Mouse (Mus musculus): ENCODE results near the gene Rab3d. TPM values are rescaled to one million over a fixed set of nuclear protein-coding genes. Genes with fewer than 3 reads are reported as not detected.

Rab3d gene
- polyA plus RNA-seq, 1 experiment from 2014 or later: 14.2 TPM

DNA sequence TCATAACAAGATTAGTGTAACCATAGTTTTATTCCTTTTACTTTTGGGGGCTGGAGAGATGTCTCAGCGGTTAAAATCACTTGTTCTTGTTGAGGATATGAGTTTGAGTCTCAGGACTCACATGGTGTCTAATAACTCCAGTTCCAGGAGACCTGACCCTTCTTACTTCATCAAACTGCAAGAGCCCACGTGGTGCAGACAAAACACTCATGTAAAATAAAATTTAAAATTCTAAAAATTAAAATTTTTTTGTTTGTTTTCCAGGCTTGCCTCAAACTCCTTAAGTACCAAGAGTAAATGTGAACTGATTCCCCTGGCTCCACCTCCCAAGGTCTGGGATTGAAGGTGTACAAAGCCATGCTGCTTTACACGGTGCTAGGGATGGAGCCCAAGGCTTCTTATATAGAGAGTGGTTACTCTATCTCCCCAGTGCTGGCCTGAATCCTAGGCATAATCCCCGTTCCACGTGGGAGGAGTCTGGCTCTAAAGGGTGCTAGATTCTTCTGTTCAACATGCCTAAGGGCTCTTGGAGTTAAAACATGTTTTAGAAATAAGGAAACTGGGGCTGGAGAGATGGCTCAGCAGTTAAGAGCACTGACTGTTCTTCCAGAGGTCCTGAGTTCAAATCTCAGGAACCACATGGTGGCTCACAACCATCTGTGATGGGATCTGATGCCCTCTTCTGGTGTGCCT lies 846 bp upstream of the Rab3d start:
- Histone ChIP-seq H3K27me3 (ENCODE audit: insufficient read depth, low read length) (no peaks in the 10 kb centered on the region), H3K9me3 (ENCODE audit: low read length) (no peaks in the 10 kb centered on the region), H3K36me3 (ENCODE audit: insufficient read depth, low read length) (no peaks in the 10 kb centered on the region), H3K4me3 (ENCODE audit: low read length) (peak overlapping the region; percentile 50; the same call in 1 of the 2 replicates), H3K27ac (ENCODE audit: low read length) (no peak overlapping the region), H3K4me1 (ENCODE audit: insufficient read depth, low read length) (peaks cover 19% of the 10 kb centered on the region), H3K4me2 (replicated peaks; ENCODE audit: low read depth, low read length) (peak overlapping the region; percentile 66), H3K9ac (replicated peaks; ENCODE audit: low read length) (no peak overlapping the region)
- no peak for ATAC-seq (ENCODE audit: low FRiP score, low TSS enrichment)
- WGBS: 22% methylated on average over 5 of the region's 5 CpGs

- Histone ChIP-seq H3K4me2 (replicated peaks; ENCODE audit: low read depth, low read length) (peak overlapping the region; percentile 66), H3K27ac (ENCODE audit: low read length) (no peak overlapping the region), H3K27me3 (ENCODE audit: insufficient read depth, low read length) (no peaks in the 10 kb centered on the region), H3K9me3 (ENCODE audit: low read length) (no peaks in the 10 kb centered on the region), H3K9ac (replicated peaks; ENCODE audit: low read length) (peak overlapping the region; percentile 49), H3K4me1 (ENCODE audit: insufficient read depth, low read length) (peaks cover 12% of the 10 kb centered on the region; the same call in 1 of the 2 replicates), H3K4me3 (ENCODE audit: low read length) (peak overlapping the region; percentile 50), H3K36me3 (ENCODE audit: insufficient read depth, low read length) (no peaks in the 10 kb centered on the region)
- no peak; the same call in none of the 2 replicates for ATAC-seq (ENCODE audit: low FRiP score, low TSS enrichment)
- 2% methylated on average over 32 of the region's 35 CpGs for WGBS
These were observed 428 bp downstream of the Rab3d start for GRCm38 (mm10) chr9:21917493-21918034.

- Histone ChIP-seq H3K4me2 (replicated peaks; ENCODE audit: low read depth, low read length) (peak overlapping the region; percentile 66), H3K4me3 (ENCODE audit: low read length) (peak overlapping the region; percentile 50), H3K9me3 (ENCODE audit: low read length) (no peaks in the 10 kb centered on the region), H3K27me3 (ENCODE audit: insufficient read depth, low read length) (no peaks in the 10 kb centered on the region), H3K9ac (replicated peaks; ENCODE audit: low read length) (peak overlapping the region; percentile 49), H3K36me3 (ENCODE audit: insufficient read depth, low read length) (no peaks in the 10 kb centered on the region), H3K4me1 (ENCODE audit: insufficient read depth, low read length) (peaks cover 12% of the 10 kb centered on the region; the same call in 1 of the 2 replicates), H3K27ac (ENCODE audit: low read length) (no peak overlapping the region)
- no peak for ATAC-seq (ENCODE audit: low FRiP score, low TSS enrichment)
- WGBS: 63% methylated on average over 3 of the region's 3 CpGs
These were observed 1.0 kb downstream of the Rab3d start for GRCm38 (mm10) chr9:21916851-21917492.

DNA sequence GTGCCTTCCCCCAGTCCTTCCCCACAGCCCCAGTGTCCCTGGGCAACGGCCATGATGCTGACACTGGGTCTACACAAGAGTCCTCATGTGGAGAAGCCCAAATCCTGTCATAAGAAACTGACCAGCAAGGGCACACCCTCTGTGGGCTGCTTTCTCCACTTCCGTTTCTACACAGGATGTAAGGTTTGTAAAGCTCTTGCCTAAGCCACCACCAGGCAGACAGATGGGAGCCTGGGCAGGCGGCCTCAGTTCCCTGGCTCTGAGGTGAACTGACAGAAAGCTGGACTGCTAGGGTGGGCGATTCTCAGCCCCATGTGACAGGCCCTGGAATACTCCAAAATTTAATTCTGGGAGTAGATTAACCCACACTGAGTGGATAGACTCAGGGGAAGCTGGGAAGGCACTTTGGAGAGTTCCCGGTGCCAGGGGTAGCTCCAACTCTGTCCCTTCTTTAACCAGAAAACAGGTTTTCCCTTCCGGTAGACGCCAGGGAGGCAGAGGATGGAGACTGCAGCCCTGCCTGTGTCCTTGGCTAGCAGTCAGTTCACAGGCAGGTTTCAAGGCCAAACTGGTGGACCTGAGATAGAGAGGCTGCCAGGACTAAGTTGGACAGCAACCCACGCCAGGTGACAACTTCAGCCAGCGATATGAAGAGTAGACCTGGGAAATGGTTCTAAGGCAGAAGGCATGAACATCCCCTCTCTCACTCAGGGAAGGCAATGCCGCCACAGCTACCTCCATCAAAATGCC lies 8.3 kb downstream of the Rab3d start:
- Histone ChIP-seq H3K27ac (ENCODE audit: low read length) (no peak overlapping the region), H3K36me3 (ENCODE audit: insufficient read depth, low read length) (no peaks in the 10 kb centered on the region), H3K9me3 (ENCODE audit: low read length) (no peaks in the 10 kb centered on the region), H3K27me3 (ENCODE audit: insufficient read depth, low read length) (no peaks in the 10 kb centered on the region), H3K9ac (replicated peaks; ENCODE audit: low read length) (no peak overlapping the region), H3K4me3 (ENCODE audit: low read length) (no peak overlapping the region), H3K4me1 (ENCODE audit: insufficient read depth, low read length) (no peaks in the 10 kb centered on the region), H3K4me2 (replicated peaks; ENCODE audit: low read depth, low read length) (no peak overlapping the region)
- WGBS: 79% methylated on average over 10 of the region's 10 CpGs
- no peak for ATAC-seq (ENCODE audit: low FRiP score, low TSS enrichment)

DNA sequence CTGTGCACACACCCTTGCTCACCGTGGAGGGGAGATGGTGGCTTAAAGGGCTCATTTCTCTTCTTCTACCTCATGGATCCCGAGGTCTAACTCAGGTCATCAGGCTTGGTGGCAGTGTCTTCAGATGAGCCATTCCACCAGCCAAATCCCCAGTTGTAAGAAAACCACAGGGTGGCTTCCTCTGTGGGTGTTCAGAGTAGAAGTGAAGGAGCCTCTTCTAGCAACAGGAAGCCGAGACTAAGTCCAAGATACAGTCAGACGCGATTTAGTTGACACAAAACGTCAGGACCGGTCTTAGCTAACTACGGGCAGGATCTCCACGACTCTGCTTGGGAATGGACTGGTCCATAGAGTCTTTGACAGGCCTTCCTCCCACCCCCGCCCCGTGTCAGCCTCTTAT lies 9.8 kb downstream of the Rab3d start:
- Histone ChIP-seq H3K36me3 (ENCODE audit: insufficient read depth, low read length) (no peaks in the 10 kb centered on the region), H3K27ac (ENCODE audit: low read length) (no peak overlapping the region), H3K4me3 (ENCODE audit: low read length) (no peak overlapping the region), H3K27me3 (ENCODE audit: insufficient read depth, low read length) (no peaks in the 10 kb centered on the region), H3K9ac (replicated peaks; ENCODE audit: low read length) (no peak overlapping the region), H3K9me3 (ENCODE audit: low read length) (no peaks in the 10 kb centered on the region), H3K4me2 (replicated peaks; ENCODE audit: low read depth, low read length) (no peak overlapping the region), H3K4me1 (ENCODE audit: insufficient read depth, low read length) (no peaks in the 10 kb centered on the region)
- ATAC-seq (ENCODE audit: low FRiP score, low TSS enrichment): no peak
- 77% methylated on average over 11 of the region's 11 CpGs for WGBS

- WGBS: 79% methylated on average over 4 of the region's 4 CpGs
- no peaks in the 10 kb centered on the region for H3K9me3 ChIP-seq (ENCODE audit: low read length)
- H3K4me2 ChIP-seq (replicated peaks; ENCODE audit: low read depth, low read length): no peak overlapping the region
- no peak overlapping the region for H3K27ac ChIP-seq (ENCODE audit: low read length)
- H3K4me3 ChIP-seq (ENCODE audit: low read length): no peak overlapping the region
- peaks cover 2% of the 10 kb centered on the region; the same call in 1 of the 2 replicates for H3K27me3 ChIP-seq (ENCODE audit: insufficient read depth, low read length)
- no peak for ATAC-seq (ENCODE audit: low FRiP score, low TSS enrichment)
- no peaks in the 10 kb centered on the region for H3K36me3 ChIP-seq (ENCODE audit: insufficient read depth, low read length)
- H3K4me1 ChIP-seq (ENCODE audit: insufficient read depth, low read length): peaks cover 4% of the 10 kb centered on the region; the same call in 1 of the 2 replicates
- no peak overlapping the region for H3K9ac ChIP-seq (replicated peaks; ENCODE audit: low read length)
These were observed 14.0 kb downstream of the Rab3d start for GRCm38 (mm10) chr9:21904031-21904430.

DNA sequence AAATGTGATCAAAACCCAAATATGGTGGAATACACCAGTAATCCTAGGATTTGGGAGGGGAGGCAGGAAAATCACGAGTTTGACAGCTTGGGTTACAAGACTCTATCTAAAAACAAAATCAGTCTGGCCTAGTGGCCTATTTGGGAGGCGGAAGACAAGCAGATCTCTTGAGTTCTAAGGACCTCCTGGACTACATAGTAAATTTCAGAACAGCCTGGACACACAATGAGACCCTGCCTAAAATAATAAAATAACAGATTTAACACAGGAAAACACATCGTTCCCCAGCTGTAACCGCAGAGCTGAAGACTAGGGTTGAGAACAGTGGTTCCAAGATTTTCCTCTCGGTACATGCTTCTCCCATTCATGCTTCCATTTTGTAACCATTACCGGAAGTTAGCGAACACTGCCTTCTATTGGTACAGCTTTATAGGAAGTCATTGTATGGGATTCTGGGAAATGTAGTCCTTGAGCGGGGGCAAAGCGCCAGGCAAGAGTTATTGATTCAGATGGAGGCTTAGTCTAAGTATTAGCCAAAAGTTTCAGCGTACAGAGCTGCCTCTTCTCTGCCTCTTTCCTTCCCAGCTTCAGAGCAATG lies 16.7 kb downstream of the Rab3d start:
- H3K9ac ChIP-seq (replicated peaks; ENCODE audit: low read length): peak overlapping the region; percentile 58
- no peaks in the 10 kb centered on the region for H3K9me3 ChIP-seq (ENCODE audit: low read length)
- peak; percentile 81 for ATAC-seq (ENCODE audit: low FRiP score, low TSS enrichment)
- H3K27ac ChIP-seq (ENCODE audit: low read length): no peak overlapping the region
- peak overlapping the region; percentile 55 for H3K4me2 ChIP-seq (replicated peaks; ENCODE audit: low read depth, low read length)
- peak overlapping the region; percentile 54 for H3K4me3 ChIP-seq (ENCODE audit: low read length)
- peaks cover 5% of the 10 kb centered on the region for H3K27me3 ChIP-seq (ENCODE audit: insufficient read depth, low read length)
- 16% methylated on average over 10 of the region's 10 CpGs for WGBS
- no peaks in the 10 kb centered on the region for H3K36me3 ChIP-seq (ENCODE audit: insufficient read depth, low read length)
- H3K4me1 ChIP-seq (ENCODE audit: insufficient read depth, low read length): peaks cover 4% of the 10 kb centered on the region; the same call in 1 of the 2 replicates

- Histone ChIP-seq H3K27ac (ENCODE audit: low read length) (no peak overlapping the region), H3K27me3 (ENCODE audit: insufficient read depth, low read length) (no peaks in the 10 kb centered on the region), H3K9ac (replicated peaks; ENCODE audit: low read length) (no peak overlapping the region), H3K9me3 (ENCODE audit: low read length) (no peaks in the 10 kb centered on the region), H3K4me2 (replicated peaks; ENCODE audit: low read depth, low read length) (no peak overlapping the region), H3K4me3 (ENCODE audit: low read length) (no peak overlapping the region), H3K36me3 (ENCODE audit: insufficient read depth, low read length) (no peaks in the 10 kb centered on the region), H3K4me1 (ENCODE audit: insufficient read depth, low read length) (no peaks in the 10 kb centered on the region)
- WGBS: 55% methylated on average over 3 of the region's 3 CpGs
- no peak for ATAC-seq (ENCODE audit: low FRiP score, low TSS enrichment)
These were observed 28.8 kb downstream of the Rab3d start for GRCm38 (mm10) chr9:21889229-21889628.

GRCm38 (mm10) chr9:21876601-21877000 lies 41.4 kb downstream of the Rab3d start:
- WGBS: 64% methylated on average over 3 of the region's 3 CpGs
- Histone ChIP-seq H3K27me3 (ENCODE audit: insufficient read depth, low read length) (no peaks in the 10 kb centered on the region), H3K9me3 (ENCODE audit: low read length) (peaks cover 3% of the 10 kb centered on the region; the same call in 1 of the 2 replicates), H3K36me3 (ENCODE audit: insufficient read depth, low read length) (no peaks in the 10 kb centered on the region), H3K4me2 (replicated peaks; ENCODE audit: low read depth, low read length) (no peak overlapping the region), H3K9ac (replicated peaks; ENCODE audit: low read length) (no peak overlapping the region), H3K27ac (ENCODE audit: low read length) (no peak overlapping the region), H3K4me1 (ENCODE audit: insufficient read depth, low read length) (no peaks in the 10 kb centered on the region), H3K4me3 (ENCODE audit: low read length) (no peak overlapping the region)
- no peak for ATAC-seq (ENCODE audit: low FRiP score, low TSS enrichment)
